In genomic region chr16:22466381-22466780, GRCm38 (mm10) we compare ENCODE assay signal across 18 mouse cellular contexts. TPM values are rescaled to one million over a fixed set of nuclear protein-coding genes. Genes with fewer than 3 reads are reported as not detected.
DNase-seq lines count a peak whose midpoint lies in the region; ATAC-seq lines count a peak whose summit lies in the region.
"Had no signal": no experiment of that assay in that cellular context is flagged by ENCODE, and none has a peak within 500 bp of the region (broad histone marks: within the 10 kb centered on the region; RNA-seq: fewer than 3 reads in every experiment).

No protein-coding gene starts in this region.

- peak; percentile 31 to 42 for DNase-seq in spleen, adult 18-20 months
- no peak for DNase-seq in spleen, postnatal 4 days (ENCODE audit: low spot score in 2 of 2)
- DNase-seq in splenic B cell, adult 2 months (ENCODE audit: low read depth, low spot score) = peak; percentile 59
- no peak for DNase-seq in layer of hippocampus, adult 9-10 months (ENCODE audit: low spot score)
- no peak for DNase-seq in urinary bladder, postnatal 36 days (ENCODE audit: low spot score in 2 of 2)
- DNase-seq in forebrain, embryonic 10.5 days (ENCODE audit: extremely low spot score, low spot score) = no peak
- DNase-seq: adrenal gland, postnatal 14 days; cerebellum, adult 2 months; gastrocnemius, adult 2 months; heart, adult 2 months; lung, adult 18-20 months; right cerebral cortex, postnatal 4 days had no signal

- no peak overlapping the region for H3K27ac ChIP-seq in forebrain, embryonic 10.5 days
- H3K27ac ChIP-seq: gastrocnemius, adult 2 months; heart, adult 2 months; hindbrain, embryonic 15.5 days; limb, embryonic 15.5 days; neural tube, embryonic 12.5 days had no signal

- no peaks in the 10 kb centered on the region for H3K9me3 ChIP-seq in forebrain, embryonic 10.5 days
- H3K9me3 ChIP-seq: hindbrain, embryonic 15.5 days; limb, embryonic 15.5 days; neural tube, embryonic 12.5 days had no signal

- H3K27me3 ChIP-seq in splenic B cell, adult 2 months (ENCODE audit: control insufficient read depth, insufficient read depth, low read length, poor library complexity, severe bottlenecking) = no peaks in the 10 kb centered on the region; the same call in 1 of the 2 replicates
- H3K27me3 ChIP-seq in forebrain, embryonic 10.5 days (ENCODE audit: poor library complexity, severe bottlenecking) = no peaks in the 10 kb centered on the region
- H3K27me3 ChIP-seq: hindbrain, embryonic 15.5 days; limb, embryonic 15.5 days; neural tube, embryonic 12.5 days had no signal

- 87% methylated on average over 11 of the region's 11 CpGs for WGBS in forebrain, embryonic 10.5 days

- H3K4me3 ChIP-seq in forebrain, embryonic 10.5 days = no peak overlapping the region
- H3K4me3 ChIP-seq: gastrocnemius, adult 2 months; heart, adult 2 months; hindbrain, embryonic 15.5 days; limb, embryonic 15.5 days; neural tube, embryonic 12.5 days had no signal

- H3K36me3 ChIP-seq in splenic B cell, adult 2 months (ENCODE audit: control insufficient read depth, insufficient read depth, low read length, poor library complexity, severe bottlenecking) = no peaks in the 10 kb centered on the region
- no peaks in the 10 kb centered on the region for H3K36me3 ChIP-seq in forebrain, embryonic 10.5 days (replicated peaks)
- H3K36me3 ChIP-seq: hindbrain, embryonic 15.5 days; limb, embryonic 15.5 days; neural tube, embryonic 12.5 days had no signal

- H3K4me1 ChIP-seq in forebrain, embryonic 10.5 days = peaks cover 3% of the 10 kb centered on the region; the same call in 1 of the 2 replicates
- H3K4me1 ChIP-seq: hindbrain, embryonic 15.5 days; neural tube, embryonic 12.5 days had no signal

- ATAC-seq in activated CD4-positive, CD25-positive, alpha-beta regulatory T cell, adult 4 months = peak; percentile 96
- ATAC-seq: forebrain, embryonic 14.5 days; midbrain, embryonic 16.5 days had no signal

RNA-seq across cellular contexts. Expression of gene Etv5, which starts 26.9 kb away (rescaled TPM):
- polyA plus RNA-seq in activated CD4-positive, CD25-positive, alpha-beta regulatory T cell, adult 4 months (2017; shearing (Covaris generic)) = 1 to 10 TPM; 1.7 to 5.6 TPM
- 34.5 and 45.8 TPM in 2 replicates for polyA plus RNA-seq in forebrain, embryonic 10.5 days (2016; fragmentation: Nextera tagmentation; extraction: Ambion mirVana)

Comparison
In these comparisons a context has a peak if more than half of its experiments do, and no peak if none do; other contexts are left out.
1. DNase-seq: peak in spleen, adult 18-20 months (2 of 2) and splenic B cell, adult 2 months (single experiment); none in spleen, postnatal 4 days (0 of 2), layer of hippocampus, adult 9-10 months (single experiment), urinary bladder, postnatal 36 days (0 of 2) and forebrain, embryonic 10.5 days (single experiment).